Mouse (Mus musculus) lung, postnatal 14 days (tissue): Measurements from ENCODE around the gene Tspan32.

ENCODE experiments used
- DNase-seq: peaks from one replicate; pipeline ENCODE4 v3.0.0; 2021

The Tspan32 gene

GRCm38 (mm10) chr7:143004727-143005343 is at the start of gene Tspan32:
Gene Tspan32, plus strand, starts transcription at chr7:143005046.
- peak; percentile 17 for DNase-seq

- no peak for DNase-seq
Observed at GRCm38 (mm10) chr7:142956018-142956417, 48.8 kb upstream of the Tspan32 start.

GRCm38 (mm10) chr7:142958817-142959216 is 46.0 kb upstream of the Tspan32 start:
- no peak for DNase-seq

GRCm38 (mm10) chr7:142959752-142960151 is 45.1 kb upstream of the Tspan32 start:
- DNase-seq = no peak

GRCm38 (mm10) chr7:142967414-142967883 is 37.4 kb upstream of the Tspan32 start:
- DNase-seq = peak; percentile 43

GRCm38 (mm10) chr7:142967884-142968808 is 36.7 kb upstream of the Tspan32 start:
- peak; percentile 62 for DNase-seq

- peak; percentile 7 for DNase-seq
Observed at GRCm38 (mm10) chr7:142968809-142969511, 35.9 kb upstream of the Tspan32 start, which contains the start of gene Ascl2. Gene Ascl2, minus strand, starts transcription at chr7:142969264.

- DNase-seq = no peak
Observed at GRCm38 (mm10) chr7:142981908-142982307, 22.9 kb upstream of the Tspan32 start.

- DNase-seq = no peak
Observed at GRCm38 (mm10) chr7:142985146-142985545, 19.7 kb upstream of the Tspan32 start.

GRCm38 (mm10) chr7:142987718-142988117 is 17.1 kb upstream of the Tspan32 start:
- no peak for DNase-seq

GRCm38 (mm10) chr7:142995004-142995403 is 9.8 kb upstream of the Tspan32 start:
- no peak for DNase-seq

GRCm38 (mm10) chr7:142995630-142996338 is 9.1 kb upstream of the Tspan32 start:
- DNase-seq = no peak

GRCm38 (mm10) chr7:142996998-142997397 is 7.8 kb upstream of the Tspan32 start:
- no peak for DNase-seq

- DNase-seq = no peak
Observed at GRCm38 (mm10) chr7:142997403-142998150, 7.3 kb upstream of the Tspan32 start.

GRCm38 (mm10) chr7:143002679-143003078 is 2.2 kb upstream of the Tspan32 start:
- peak; percentile 70 for DNase-seq

GRCm38 (mm10) chr7:143005344-143006096 is 674 bp downstream of the Tspan32 start:
- no peak for DNase-seq

GRCm38 (mm10) chr7:143006097-143006755 is 1.4 kb downstream of the Tspan32 start:
- peak; percentile 18 for DNase-seq

- DNase-seq = no peak
Observed at GRCm38 (mm10) chr7:143006756-143007598, 2.1 kb downstream of the Tspan32 start.

GRCm38 (mm10) chr7:143007599-143008369 is 2.9 kb downstream of the Tspan32 start:
- peak; percentile 98 for DNase-seq
